Mouse (Mus musculus) small intestine, adult 2 months (tissue): ENCODE measurements at regions not wholly inside any gene's neighbourhood (a gene's known extent, or its start where the extent isn't known, plus 50 kb on each side); places are given as distances from the start of the nearest gene placed in this dataset.

Source experiments
- CTCF ChIP-seq: fragments of 200-500 bp; IDR thresholded peaks from 2 replicates; pipeline ENCODE4 v1.5.1; 2012; ENCODE audit warnings: low read depth, mild to moderate bottlenecking, control low read depth, inconsistent platforms, low read length, moderate library complexity, mixed read lengths; ENCODE audit not compliant: insufficient replicate concordance, insufficient read length; ENCODE audit errors: extremely low read depth
- POLR2A ChIP-seq: fragments of 200-500 bp; IDR thresholded peaks from 2 replicates; pipeline ENCODE4 v1.6.1; 2012; ENCODE audit warnings: low read depth, mild to moderate bottlenecking, control low read depth, inconsistent platforms, low read length, moderate library complexity

DNA sequence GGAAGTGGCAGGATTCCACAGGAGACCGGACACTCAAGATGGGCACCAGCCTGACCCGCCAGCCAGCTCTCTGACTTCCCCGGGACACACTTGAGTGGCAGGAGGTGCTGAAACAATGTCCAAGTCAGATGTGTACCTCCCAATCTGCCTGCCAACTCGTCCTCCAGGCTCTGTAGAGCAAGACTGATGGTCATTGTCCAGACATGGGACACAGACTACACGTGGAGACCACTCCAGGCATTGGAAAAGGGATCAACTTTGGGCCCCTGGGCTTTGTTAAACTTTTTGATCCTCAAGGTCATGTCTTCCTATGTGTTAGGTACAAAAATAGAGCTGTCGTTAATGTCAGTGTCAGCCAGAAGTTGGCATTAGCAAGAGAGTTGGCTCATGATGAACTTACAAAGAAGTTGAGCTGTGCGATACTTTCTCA is 214.6 kb downstream of the 3100002H09Rik start:
- no peak for TF ChIP-seq CTCF
- TF ChIP-seq POLR2A: no peak
